Mouse (Mus musculus) ovary, postnatal 10 days (tissue): ENCODE data around the gene Stpg4.

Experiments used
- DNase-seq: peaks from one replicate; pipeline ENCODE4 v3.0.0; 2022; ENCODE audit warnings: low spot score

The Stpg4 gene

GRCm38 (mm10) chr17:87378354-87379159 is 49.0 kb downstream of the Stpg4 start:
- DNase-seq = no peak

- no peak for DNase-seq
These were observed 50.0 kb downstream of the Stpg4 start for GRCm38 (mm10) chr17:87377536-87377935.

DNA sequence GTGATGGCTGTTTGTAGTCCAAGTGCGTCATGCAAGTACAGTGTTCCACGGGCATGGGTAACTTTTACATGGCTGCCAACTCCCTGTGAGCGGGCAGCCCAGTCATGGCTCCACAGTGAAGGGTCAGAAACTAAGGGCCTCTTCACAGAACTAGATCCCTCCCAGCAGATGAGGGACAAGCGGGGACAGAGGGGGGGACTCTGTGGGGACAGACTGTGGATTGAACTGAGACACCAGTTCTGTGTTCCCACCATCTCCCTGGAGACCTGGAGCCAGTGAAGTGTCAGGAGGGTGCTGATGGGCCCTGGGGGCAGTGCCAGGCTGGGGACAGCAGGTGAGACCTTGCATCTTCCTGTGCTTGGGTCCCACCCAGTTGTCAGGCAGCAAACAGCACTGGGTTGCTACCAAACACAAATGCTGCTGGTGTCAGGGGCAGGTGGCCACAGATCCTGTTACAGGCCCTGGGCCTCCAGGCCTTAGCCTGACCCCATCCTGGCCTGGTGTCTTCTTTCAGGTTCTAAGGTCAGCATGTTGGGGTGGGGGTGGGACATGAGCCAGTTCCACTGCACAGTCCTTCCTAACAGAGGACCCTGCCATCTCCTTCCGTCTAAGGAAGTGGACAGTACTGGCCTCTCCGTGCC is 50.6 kb downstream of the Stpg4 start:
- DNase-seq = no peak

- DNase-seq = no peak
These were observed 51.5 kb downstream of the Stpg4 start for GRCm38 (mm10) chr17:87375941-87376511.

GRCm38 (mm10) chr17:87373327-87373726 is 54.2 kb downstream of the Stpg4 start:
- DNase-seq = no peak

DNA sequence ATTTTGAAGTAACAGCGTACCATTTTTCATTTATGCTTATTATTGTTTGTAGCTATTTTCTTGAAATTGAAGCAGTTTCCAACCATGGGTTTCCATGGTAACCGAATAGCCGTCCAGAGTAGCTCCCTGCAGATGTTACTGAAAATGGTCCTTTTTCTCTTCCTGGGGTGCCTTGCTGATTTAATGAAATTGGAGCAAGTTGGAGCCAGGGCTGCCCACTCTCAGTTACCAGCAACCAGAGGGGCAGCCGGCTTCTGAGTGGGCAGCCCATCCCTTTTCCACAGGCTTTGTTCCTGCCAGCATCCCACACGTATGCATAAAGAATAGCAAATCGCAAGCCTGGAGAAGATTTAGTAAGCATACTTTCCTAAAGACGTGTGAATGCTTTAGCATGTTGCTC is 55.4 kb downstream of the Stpg4 start:
- DNase-seq = no peak

- no peak for DNase-seq
These were observed 58.2 kb downstream of the Stpg4 start for GRCm38 (mm10) chr17:87369270-87369759.

GRCm38 (mm10) chr17:87368481-87368880 is 59.1 kb downstream of the Stpg4 start:
- no peak for DNase-seq

DNA sequence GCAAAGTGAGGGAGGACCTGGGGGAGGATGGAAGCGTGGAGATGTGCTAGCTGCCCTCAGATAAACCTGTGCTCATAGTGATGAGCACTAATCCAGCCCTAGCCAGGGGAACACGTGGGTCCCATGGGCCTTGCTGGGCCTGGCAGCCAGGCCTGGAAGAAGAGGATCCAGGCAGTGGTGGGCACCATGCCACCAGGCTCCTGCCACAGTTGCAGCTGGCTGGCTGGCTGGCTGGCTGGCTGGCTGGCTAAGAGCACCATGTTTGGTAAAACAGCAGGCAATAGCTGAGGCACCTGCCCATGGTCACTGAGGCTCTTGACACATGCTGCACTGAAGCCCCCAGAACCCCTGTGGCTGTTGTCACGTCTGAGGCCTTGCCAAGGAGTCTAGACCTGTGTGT is 59.9 kb downstream of the Stpg4 start:
- DNase-seq = no peak

DNA sequence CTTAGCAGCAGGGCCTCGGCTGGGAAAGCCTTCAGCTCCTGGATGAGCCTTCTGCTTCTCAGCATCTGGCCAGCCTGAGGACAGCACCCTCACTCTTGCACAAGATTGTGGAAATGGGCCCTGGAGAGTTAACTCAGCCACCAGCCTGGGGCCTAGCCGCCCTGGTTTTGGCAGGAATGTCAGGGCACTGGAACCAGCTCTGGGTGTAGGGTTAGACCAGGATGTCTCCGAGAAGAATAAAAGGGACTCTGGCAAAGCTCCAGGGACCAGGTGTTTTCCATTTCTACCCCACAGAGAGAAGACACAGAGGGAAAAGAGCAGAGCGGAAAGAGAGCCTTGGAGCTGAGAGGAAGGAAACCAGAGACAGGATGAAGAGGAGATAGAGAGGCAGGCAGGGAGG is 60.3 kb downstream of the Stpg4 start:
- no peak for DNase-seq

- DNase-seq = no peak
These were observed 61.0 kb downstream of the Stpg4 start for GRCm38 (mm10) chr17:87366520-87366919.

DNA sequence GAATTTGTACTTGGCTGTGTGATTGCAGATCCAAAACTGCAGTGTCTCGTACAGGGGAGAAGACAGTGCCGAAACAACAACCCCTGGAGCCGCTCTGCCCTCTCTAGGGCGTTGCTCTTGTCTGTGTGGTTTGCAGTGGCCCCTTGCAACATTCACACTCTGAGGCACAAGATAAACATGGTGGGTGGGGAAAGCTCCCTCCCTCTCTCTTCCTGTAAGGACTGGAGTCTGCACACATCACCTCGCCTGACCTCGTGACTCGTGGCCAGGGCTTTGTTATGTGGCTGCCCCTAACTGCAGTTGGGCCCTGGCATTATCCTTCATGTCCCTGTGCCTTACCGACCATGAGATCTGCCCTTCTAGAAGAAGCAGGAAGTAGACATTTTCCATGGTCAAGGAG is 62.3 kb downstream of the Stpg4 start:
- no peak for DNase-seq

GRCm38 (mm10) chr17:87364108-87364507 is 63.4 kb downstream of the Stpg4 start:
- no peak for DNase-seq

DNA sequence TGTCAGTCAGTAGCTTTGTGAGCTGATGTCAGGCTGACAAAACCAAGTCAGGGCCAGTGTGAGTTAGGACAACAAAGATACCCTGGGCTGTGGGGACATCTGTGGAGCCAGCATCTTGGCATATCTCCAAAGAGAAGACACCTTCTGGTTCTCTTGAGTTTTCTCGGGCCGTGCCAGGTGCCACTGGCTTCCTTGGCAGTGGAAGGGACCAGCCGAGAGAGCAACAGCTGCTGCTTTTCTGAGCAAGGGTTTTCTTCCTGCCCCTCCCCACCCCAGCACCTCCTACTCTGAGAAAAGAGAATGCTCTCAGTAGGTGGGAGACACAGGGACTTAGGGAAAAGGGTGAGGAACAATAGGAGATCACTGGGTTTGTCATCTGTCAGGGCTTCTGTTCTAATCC is 66.4 kb downstream of the Stpg4 start:
- DNase-seq = no peak

DNA sequence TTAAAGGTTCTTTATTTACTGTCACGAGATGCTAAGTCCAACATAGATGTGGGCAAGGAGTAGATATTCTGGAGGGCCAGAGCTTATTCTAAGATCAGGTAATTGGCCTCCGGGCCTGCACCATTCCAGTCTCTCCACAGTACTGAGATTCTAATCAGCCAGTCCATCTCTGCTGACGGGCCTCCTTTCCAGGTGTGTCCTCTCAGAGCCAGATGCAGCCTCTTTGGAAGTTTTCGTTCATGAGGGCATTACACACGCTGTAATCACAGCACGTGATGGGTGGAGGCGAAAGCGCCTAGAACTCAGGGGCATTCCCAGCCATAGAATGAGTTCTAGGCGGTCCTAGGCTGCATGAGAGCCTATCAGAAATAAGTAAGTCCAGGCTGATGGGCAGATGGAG is 70.0 kb downstream of the Stpg4 start:
- no peak for DNase-seq

DNA sequence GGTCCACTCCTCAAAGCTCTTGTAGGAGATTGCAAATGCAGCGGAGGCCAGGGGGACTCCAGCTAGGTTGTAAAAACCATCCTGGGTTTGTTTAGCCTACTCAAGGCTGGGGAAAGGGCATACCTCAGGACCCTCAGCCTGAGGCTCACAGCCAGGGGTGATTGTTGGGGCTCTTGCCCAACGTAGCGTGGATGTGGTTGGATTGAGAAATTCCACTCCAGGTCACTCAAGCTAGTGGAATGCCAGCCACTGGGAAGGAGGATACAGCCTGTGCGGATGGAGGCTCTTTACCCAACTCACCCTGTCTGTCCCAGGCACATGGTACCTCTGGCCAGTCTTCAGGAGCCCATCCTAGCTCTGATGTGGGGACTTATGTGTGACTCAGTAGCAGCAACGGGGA is 71.3 kb downstream of the Stpg4 start:
- DNase-seq = no peak

DNA sequence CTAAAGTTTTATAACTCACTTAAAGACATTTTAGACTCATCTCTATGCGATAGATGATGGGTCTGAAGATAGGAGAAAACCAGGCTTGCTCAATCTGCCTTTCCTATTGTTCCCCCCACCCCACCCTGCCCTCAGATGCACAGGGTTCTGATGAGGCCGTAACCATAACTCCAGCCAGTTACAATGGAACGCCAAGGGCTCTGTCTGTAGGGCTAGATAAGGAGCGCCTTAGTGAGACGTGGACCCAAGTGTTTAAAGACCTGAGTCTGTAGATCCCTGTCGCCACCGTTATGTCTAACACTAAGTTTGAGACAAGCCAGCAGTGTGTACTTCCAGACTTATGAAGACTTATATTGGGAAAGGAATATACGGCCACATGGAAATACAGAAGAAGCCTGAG is 72.1 kb downstream of the Stpg4 start:
- no peak for DNase-seq

DNA sequence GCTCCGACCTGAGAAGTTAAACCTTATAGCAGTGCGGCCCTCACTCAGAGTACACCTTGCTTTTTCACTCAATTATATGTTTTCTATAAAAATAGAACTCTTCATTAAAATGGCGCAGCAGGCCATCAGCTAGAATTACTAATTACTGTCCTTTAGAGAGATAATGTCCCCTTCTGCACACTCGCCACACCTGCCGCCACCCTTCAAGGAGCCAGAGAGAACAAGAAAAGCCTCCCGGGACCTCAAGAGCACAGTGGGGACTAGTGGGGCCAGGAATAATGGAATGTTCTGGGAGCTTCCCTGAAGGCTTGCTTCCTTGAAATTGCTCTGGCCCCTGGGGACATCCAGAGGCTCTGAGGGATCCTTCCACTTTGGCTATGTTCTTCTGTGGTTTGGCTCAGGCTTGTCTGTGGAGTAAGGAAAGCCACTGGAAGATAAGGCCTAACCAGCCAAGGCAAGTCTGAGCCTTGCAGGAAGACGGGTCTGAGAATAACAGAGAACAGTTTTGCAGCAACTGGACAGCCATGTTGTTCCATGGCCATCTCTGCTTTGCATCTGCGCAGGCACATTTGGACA is 73.7 kb downstream of the Stpg4 start:
- DNase-seq = no peak

GRCm38 (mm10) chr17:87352898-87353225 is 74.7 kb downstream of the Stpg4 start:
- no peak for DNase-seq

GRCm38 (mm10) chr17:87352106-87352897 is 75.2 kb downstream of the Stpg4 start:
- DNase-seq = no peak

- DNase-seq = no peak
These were observed 76.1 kb downstream of the Stpg4 start for GRCm38 (mm10) chr17:87351241-87352105.
